Mouse (Mus musculus): ENCODE measurements around the gene Opcml. TPM values are rescaled to one million over a fixed set of nuclear protein-coding genes. Genes with fewer than 3 reads are reported as not detected.

Gene Opcml
- polyA plus RNA-seq, 1 experiment from 2014 or later, result 0.31 TPM

DNA sequence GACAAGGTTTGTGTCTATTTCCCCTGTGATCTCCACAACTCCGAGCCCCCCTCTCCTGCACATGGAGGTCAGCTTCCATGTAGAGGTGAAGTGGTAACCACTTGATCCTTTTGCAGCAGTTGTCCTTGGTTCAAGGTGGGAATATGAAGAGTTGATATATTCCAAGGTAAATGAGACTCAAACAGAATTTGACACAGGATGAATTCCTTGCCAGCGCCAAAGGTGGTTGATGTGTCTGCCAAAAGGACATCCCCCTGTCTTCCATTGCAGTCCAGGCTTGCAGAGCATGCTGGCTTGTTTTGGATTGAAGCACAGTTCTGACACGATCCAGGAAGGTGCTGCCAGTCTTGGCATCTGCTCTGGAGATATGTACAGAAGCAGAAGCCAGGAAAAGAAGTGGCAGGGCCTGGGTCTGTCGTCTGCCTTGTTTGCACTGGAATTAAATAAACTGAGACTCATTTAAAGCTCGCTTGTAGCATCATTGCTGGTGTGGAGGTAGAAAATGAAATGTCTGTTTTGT lies 893.4 kb downstream of the Opcml start:
- H3K4me3 ChIP-seq (replicated peaks), result no peak overlapping the region
- no peaks in the 10 kb centered on the region for H3K27me3 ChIP-seq
- no peaks in the 10 kb centered on the region for H3K4me1 ChIP-seq (replicated peaks)
- H3K9me3 ChIP-seq (replicated peaks), result no peaks in the 10 kb centered on the region
- ATAC-seq (ENCODE audit: low read depth) (no peak), DNase-seq (no peak)
- 50% methylated on average over 5 of the region's 5 CpGs for WGBS (ENCODE audit: insufficient replicate concordance)
- H3K36me3 ChIP-seq, result no peaks in the 10 kb centered on the region
- H3K9ac ChIP-seq, result no peak overlapping the region
- H3K27ac ChIP-seq, result no peak overlapping the region
- no peak overlapping the region for H3K4me2 ChIP-seq

DNA sequence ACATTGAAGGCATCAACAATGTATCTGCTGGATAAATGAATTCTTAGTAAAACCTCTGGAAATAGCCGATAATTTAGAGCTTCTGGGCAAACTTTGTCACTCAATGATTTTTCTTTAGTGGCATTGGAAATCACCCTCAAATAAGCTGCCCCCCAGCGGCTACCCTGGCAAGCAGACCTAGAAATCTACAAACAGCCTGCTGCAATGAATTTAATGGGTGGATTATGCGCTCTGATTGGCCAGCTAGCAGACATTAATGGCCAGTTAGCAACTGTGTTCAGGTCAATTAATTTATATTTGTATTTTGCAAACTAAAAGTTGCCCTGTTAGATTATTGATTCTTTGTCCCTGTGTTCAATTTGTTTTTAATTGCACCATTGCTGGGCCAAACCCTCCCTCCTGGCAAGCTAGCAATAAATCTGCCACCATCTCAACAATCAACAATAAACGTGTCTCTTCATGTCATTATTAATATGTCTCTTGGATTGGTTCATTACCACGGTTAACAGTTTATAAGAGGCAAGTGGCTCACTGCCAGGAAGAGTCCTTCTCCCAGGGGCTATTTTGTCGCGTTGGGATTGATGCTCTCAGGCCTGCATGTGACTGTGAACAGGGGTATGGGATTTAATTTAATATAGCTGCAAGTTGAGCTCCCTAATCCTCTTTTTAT lies 896.5 kb downstream of the Opcml start:
- H3K27me3 ChIP-seq, result no peaks in the 10 kb centered on the region
- no peak overlapping the region for H3K4me3 ChIP-seq (replicated peaks)
- H3K4me1 ChIP-seq (replicated peaks), result no peaks in the 10 kb centered on the region
- H3K9ac ChIP-seq, result no peak overlapping the region
- WGBS (ENCODE audit: insufficient replicate concordance), result 63% methylated on average over 7 of the region's 7 CpGs
- no peaks in the 10 kb centered on the region for H3K9me3 ChIP-seq (replicated peaks)
- no peaks in the 10 kb centered on the region for H3K36me3 ChIP-seq
- no peak overlapping the region for H3K4me2 ChIP-seq
- DNase-seq (no peak), ATAC-seq (ENCODE audit: low read depth) (no peak)
- no peak overlapping the region for H3K27ac ChIP-seq

DNA sequence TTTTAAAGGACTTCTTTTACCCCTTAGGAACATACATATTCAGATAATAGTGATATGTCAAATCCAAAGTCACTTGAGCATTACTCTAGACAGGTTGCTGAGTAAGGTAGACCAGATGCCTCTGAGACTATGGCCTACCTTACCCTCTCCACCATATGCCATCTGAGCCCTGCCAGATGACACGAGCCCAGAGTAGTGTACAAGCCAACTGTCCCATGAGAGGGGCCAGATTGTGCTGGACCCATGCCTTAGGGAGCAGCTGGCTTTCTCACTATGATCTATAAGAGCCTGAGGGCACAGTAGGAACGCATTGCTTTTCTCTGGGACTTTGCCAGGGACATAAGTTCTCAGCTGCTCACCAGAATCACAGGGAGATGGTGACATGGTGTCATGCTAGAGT lies 899.6 kb downstream of the Opcml start:
- H3K27ac ChIP-seq, result no peak overlapping the region
- no peak for ATAC-seq (ENCODE audit: low read depth)
- no peak for DNase-seq
- no peaks in the 10 kb centered on the region for H3K36me3 ChIP-seq
- no peak overlapping the region for H3K4me3 ChIP-seq (replicated peaks)
- no peaks in the 10 kb centered on the region for H3K27me3 ChIP-seq
- 43% methylated on average over 2 of the region's 2 CpGs for WGBS (ENCODE audit: insufficient replicate concordance)
- H3K4me1 ChIP-seq (replicated peaks), result no peaks in the 10 kb centered on the region
- H3K9me3 ChIP-seq (replicated peaks), result no peaks in the 10 kb centered on the region
- no peak overlapping the region for H3K9ac ChIP-seq
- no peak overlapping the region for H3K4me2 ChIP-seq

DNA sequence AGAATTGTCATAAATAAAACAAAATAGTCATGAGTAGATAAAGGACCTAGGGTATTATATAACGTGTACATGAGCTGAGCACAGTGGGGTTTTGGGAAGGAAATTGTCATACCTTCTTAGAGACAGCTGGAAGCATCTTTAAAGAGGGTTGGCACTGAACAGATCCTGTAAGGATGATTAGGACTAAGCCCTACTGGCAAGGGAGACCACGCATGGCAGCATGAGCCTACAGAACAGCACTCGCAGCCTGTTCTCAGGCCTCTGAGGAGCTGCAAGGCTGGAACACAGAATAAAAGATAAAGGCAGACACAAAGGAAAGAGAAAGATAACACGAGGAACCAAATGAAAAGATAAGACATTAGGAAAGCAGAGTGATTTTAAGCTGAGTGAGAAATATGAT lies 915.2 kb downstream of the Opcml start:
- Histone ChIP-seq H3K36me3 (no peaks in the 10 kb centered on the region), H3K9me3 (replicated peaks) (no peaks in the 10 kb centered on the region), H3K27ac (no peak overlapping the region), H3K4me2 (no peak overlapping the region), H3K9ac (no peak overlapping the region), H3K4me3 (replicated peaks) (no peak overlapping the region), H3K4me1 (replicated peaks) (no peaks in the 10 kb centered on the region), H3K27me3 (no peaks in the 10 kb centered on the region)
- ATAC-seq (ENCODE audit: low read depth), result no peak
- no peak for DNase-seq
- 56% methylated on average over 4 of the region's 4 CpGs for WGBS (ENCODE audit: insufficient replicate concordance)

DNA sequence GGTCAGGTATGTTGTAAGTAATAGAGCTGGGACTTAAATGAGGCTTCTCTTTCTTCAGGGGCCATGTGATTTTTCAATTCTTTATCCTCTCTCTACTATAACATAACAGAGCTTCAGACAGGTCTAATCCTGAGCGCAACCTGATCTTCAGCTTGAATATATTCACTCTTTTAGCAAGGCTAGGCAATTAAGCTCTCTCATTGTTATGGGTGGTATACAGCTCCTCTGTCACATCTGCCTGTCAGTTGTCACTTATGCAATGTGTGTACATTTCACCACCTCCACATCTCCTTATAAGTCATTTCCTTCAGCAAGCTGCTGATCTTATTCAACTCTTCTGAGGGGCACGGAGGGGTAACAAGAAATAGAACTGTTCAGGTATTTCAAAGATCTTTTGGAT lies 924.0 kb downstream of the Opcml start:
- no peak overlapping the region for H3K4me2 ChIP-seq
- no peak overlapping the region for H3K27ac ChIP-seq
- no peak overlapping the region for H3K9ac ChIP-seq
- no peak for DNase-seq
- WGBS (ENCODE audit: insufficient replicate concordance), result 57% methylated on average over 2 of the region's 2 CpGs
- H3K9me3 ChIP-seq (replicated peaks), result no peaks in the 10 kb centered on the region
- ATAC-seq (ENCODE audit: low read depth), result no peak
- no peak overlapping the region for H3K4me3 ChIP-seq (replicated peaks)
- H3K27me3 ChIP-seq, result no peaks in the 10 kb centered on the region
- no peaks in the 10 kb centered on the region for H3K4me1 ChIP-seq (replicated peaks)
- no peaks in the 10 kb centered on the region for H3K36me3 ChIP-seq

DNA sequence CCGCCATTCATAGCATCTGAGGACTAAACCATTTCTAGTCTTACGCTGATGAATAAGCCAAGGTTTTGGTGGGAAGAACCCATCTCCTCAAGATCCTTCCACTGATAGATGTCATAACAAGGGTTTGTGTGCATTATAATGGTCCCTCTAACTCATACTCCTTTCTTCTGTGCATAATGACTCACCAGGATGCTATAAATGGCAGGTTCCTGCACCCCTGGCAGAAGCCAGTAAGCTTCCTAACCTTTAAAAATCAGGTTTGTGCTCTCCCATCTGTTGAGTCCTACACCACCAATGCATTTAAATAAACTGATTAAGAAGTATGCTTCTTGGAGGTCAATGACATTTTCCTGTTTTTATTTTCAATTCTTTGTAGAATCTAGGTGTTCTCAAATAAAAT lies 929.6 kb downstream of the Opcml start:
- DNase-seq (no peak), ATAC-seq (ENCODE audit: low read depth) (no peak)
- no peak overlapping the region for H3K4me2 ChIP-seq
- no peaks in the 10 kb centered on the region for H3K4me1 ChIP-seq (replicated peaks)
- no peak overlapping the region for H3K4me3 ChIP-seq (replicated peaks)
- H3K27ac ChIP-seq, result no peak overlapping the region
- 73% methylated on average over 2 of the region's 2 CpGs for WGBS (ENCODE audit: insufficient replicate concordance)
- H3K27me3 ChIP-seq, result no peaks in the 10 kb centered on the region
- no peaks in the 10 kb centered on the region for H3K9me3 ChIP-seq (replicated peaks)
- H3K9ac ChIP-seq, result no peak overlapping the region
- no peaks in the 10 kb centered on the region for H3K36me3 ChIP-seq

DNA sequence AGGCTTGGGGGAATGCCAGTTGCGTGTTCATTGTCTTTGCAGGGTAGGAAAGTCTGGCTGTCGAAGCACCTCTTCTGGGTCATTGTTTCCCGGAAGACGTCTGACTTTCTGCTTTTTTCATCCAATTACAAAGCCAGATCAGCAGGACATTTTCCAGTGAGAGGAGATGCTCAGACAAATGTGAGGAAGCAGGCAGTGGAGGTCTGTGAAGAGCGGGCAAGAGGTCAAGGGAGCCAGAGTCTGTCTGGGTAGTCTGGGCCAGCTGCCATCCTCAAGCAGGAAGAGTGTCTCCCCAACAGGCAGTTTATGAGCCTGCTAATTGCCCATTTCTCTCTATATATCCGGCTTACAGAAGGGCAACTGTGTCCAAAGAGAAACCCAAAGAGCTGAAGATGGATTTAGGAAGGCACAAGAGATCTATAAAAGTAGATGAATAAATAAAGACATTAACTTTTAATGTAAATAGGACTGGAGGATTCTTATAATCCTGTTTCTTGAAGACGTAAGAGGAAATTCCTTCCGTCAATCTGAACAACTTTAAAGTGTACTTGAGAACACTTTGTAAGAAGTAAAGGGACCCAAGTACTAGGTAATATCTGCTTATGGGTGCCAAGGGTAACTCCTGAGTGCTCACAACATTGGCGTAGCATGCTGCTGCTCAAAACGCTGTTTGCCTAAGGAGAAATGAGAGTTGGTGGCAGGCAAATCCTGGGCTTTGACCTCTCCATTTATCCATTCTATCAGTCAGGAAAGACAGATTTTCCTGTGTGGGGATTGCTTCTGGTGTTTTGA lies 941.4 kb downstream of the Opcml start:
- ATAC-seq (ENCODE audit: low read depth) (no peak), DNase-seq (no peak)
- no peaks in the 10 kb centered on the region for H3K27me3 ChIP-seq
- no peak overlapping the region for H3K4me3 ChIP-seq (replicated peaks)
- no peaks in the 10 kb centered on the region for H3K9me3 ChIP-seq (replicated peaks)
- no peaks in the 10 kb centered on the region for H3K36me3 ChIP-seq
- H3K9ac ChIP-seq, result no peak overlapping the region
- no peak overlapping the region for H3K4me2 ChIP-seq
- no peaks in the 10 kb centered on the region for H3K4me1 ChIP-seq (replicated peaks)
- H3K27ac ChIP-seq, result no peak overlapping the region
- 67% methylated on average over 10 of the region's 10 CpGs for WGBS (ENCODE audit: insufficient replicate concordance)

DNA sequence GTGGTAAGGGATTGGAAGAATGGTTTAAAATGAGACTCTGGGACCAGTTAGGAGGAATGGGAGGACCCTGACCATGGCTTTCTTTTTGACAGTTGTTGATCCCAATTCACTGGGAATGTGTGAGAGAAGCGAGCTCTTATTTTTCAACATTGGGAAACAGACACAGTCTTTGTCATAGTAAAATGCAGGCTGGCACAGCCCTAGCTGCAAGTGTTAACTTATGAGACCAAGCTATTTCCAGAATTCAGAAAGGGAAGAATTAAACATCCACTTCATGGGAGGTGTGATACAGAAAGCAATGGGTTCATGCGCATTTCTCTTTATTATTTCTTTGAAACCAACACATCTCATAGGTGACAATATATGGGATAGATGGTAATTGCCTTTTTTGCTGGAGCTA lies 947.4 kb downstream of the Opcml start:
- Histone ChIP-seq H3K4me2 (no peak overlapping the region), H3K9ac (no peak overlapping the region), H3K4me1 (replicated peaks) (no peaks in the 10 kb centered on the region), H3K36me3 (no peaks in the 10 kb centered on the region), H3K27me3 (no peaks in the 10 kb centered on the region), H3K9me3 (replicated peaks) (no peaks in the 10 kb centered on the region), H3K27ac (no peak overlapping the region), H3K4me3 (replicated peaks) (no peak overlapping the region)
- ATAC-seq (ENCODE audit: low read depth) (no peak), DNase-seq (no peak)
- 72% methylated on average over 2 of the region's 2 CpGs for WGBS (ENCODE audit: insufficient replicate concordance)

DNA sequence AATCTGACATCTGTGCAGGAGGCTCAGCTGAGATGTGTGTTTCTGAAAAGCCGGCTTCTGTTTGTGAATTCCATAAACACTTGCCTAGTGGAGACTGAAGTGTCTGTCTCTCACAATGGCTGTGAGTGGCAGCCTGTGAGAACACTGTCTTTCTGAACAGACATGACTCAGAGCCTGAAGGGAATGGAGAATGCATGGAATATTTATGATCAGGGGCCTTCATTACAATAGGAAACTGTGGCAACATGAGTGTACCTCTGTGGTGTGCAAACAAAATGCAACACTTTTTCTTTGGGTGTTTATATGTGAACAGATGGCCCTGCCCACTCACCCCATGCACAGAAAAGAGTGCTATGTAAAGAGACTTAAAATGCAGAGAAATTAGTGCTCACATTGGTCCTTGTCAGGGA lies 947.9 kb downstream of the Opcml start:
- Histone ChIP-seq H3K36me3 (no peaks in the 10 kb centered on the region), H3K27ac (no peak overlapping the region), H3K9me3 (replicated peaks) (no peaks in the 10 kb centered on the region), H3K4me1 (replicated peaks) (no peaks in the 10 kb centered on the region), H3K4me2 (no peak overlapping the region), H3K9ac (no peak overlapping the region), H3K4me3 (replicated peaks) (no peak overlapping the region), H3K27me3 (no peaks in the 10 kb centered on the region)
- DNase-seq (no peak), ATAC-seq (ENCODE audit: low read depth) (no peak)
- WGBS (ENCODE audit: insufficient replicate concordance), result 55% methylated on average over 1 of the region's 1 CpGs

DNA sequence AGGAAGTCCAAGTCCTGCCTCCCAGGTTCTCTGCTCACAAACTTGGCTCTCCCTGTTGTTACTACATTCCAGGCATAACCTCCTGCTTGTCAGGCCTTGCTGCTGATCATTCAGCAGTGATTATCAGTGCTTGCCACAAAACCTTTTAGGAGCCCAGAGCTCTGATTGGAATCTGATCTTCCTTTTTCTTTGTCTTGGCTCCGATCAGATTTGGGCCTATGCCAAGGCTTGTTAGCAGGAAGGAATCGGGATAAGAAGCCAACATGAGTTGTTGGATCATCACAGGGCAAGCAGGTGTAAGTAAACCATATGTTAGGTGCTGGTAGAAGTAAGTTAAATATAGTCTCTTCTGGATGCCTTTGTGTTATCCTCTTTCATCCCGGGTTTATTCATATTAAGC lies 954.2 kb downstream of the Opcml start:
- ATAC-seq (ENCODE audit: low read depth) (no peak), DNase-seq (no peak)
- Histone ChIP-seq H3K4me1 (replicated peaks) (no peaks in the 10 kb centered on the region), H3K9ac (no peak overlapping the region), H3K4me3 (replicated peaks) (no peak overlapping the region), H3K27me3 (no peaks in the 10 kb centered on the region), H3K36me3 (no peaks in the 10 kb centered on the region), H3K4me2 (no peak overlapping the region), H3K9me3 (replicated peaks) (no peaks in the 10 kb centered on the region), H3K27ac (no peak overlapping the region)
- 57% methylated on average over 3 of the region's 3 CpGs for WGBS (ENCODE audit: insufficient replicate concordance)

DNA sequence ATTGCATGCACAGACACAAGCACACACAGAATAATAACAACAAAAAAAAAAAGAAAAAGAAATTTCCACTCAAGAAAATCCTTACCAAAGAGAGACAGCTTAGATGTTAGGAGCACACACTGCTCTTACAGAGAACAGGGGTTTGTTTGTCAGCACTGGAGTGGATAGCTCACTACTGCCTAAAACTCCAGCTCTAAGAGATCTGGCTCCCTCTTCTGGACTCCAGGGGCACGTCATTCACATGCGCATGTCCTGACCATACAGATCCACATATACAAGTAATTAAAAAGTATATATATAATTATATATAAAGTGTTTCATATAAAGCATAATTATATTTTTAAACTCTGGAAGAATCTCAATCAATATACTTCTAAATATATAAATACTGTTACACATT lies 958.3 kb downstream of the Opcml start:
- no peaks in the 10 kb centered on the region for H3K9me3 ChIP-seq (replicated peaks)
- no peak overlapping the region for H3K4me2 ChIP-seq
- no peak for DNase-seq
- no peak overlapping the region for H3K9ac ChIP-seq
- no peaks in the 10 kb centered on the region for H3K27me3 ChIP-seq
- no peaks in the 10 kb centered on the region for H3K4me1 ChIP-seq (replicated peaks)
- no peak for ATAC-seq (ENCODE audit: low read depth)
- no peak overlapping the region for H3K4me3 ChIP-seq (replicated peaks)
- 66% methylated on average over 2 of the region's 2 CpGs for WGBS (ENCODE audit: insufficient replicate concordance)
- H3K36me3 ChIP-seq, result no peaks in the 10 kb centered on the region
- no peak overlapping the region for H3K27ac ChIP-seq

DNA sequence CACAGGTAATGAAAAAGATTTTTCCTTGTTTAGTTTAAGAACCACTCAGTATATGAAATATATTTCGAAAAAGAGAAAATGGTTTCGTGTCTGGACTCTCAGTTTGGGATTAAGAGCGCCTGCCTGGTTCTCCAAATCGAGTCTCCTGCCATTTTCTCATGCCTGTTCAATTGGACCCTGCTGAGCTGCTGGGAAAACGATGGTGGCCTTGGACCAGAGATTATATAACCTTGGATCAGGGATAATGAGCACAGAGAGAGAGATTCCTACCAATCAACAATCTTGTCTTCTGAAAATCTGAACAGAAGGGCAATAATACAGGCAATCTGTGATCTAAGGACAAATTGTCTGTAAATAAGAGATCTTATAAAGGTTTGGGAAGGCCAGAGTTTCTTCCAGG lies 962.3 kb downstream of the Opcml start:
- no peaks in the 10 kb centered on the region for H3K4me1 ChIP-seq (replicated peaks)
- H3K9me3 ChIP-seq (replicated peaks), result no peaks in the 10 kb centered on the region
- no peak overlapping the region for H3K4me3 ChIP-seq (replicated peaks)
- no peak overlapping the region for H3K4me2 ChIP-seq
- no peak for ATAC-seq (ENCODE audit: low read depth)
- no peak overlapping the region for H3K9ac ChIP-seq
- H3K27ac ChIP-seq, result no peak overlapping the region
- H3K36me3 ChIP-seq, result no peaks in the 10 kb centered on the region
- DNase-seq, result no peak
- WGBS (ENCODE audit: insufficient replicate concordance), result 45% methylated on average over 5 of the region's 5 CpGs
- H3K27me3 ChIP-seq, result no peaks in the 10 kb centered on the region

Measured in liver, embryonic 13.5 days (tissue).